ENCODE assay signal across 10 mouse cellular contexts in genomic region chr6:75253357-75254075, GRCm38 (mm10).
DNase-seq lines count a peak whose midpoint lies in the region; ATAC-seq lines count a peak whose summit lies in the region.
"Had no signal": no experiment of that assay in that cellular context is flagged by ENCODE, and none has a peak within 500 bp of the region (broad histone marks: within the 10 kb centered on the region; RNA-seq: fewer than 3 reads in every experiment).

No protein-coding gene starts in this region.

- no peak overlapping the region for H3K9ac ChIP-seq in neural tube, embryonic 13.5 days
- H3K9ac ChIP-seq: embryonic facial prominence, embryonic 12.5 days had no signal

- no peak overlapping the region for H3K4me3 ChIP-seq in neural tube, embryonic 13.5 days
- H3K4me3 ChIP-seq: embryonic facial prominence, embryonic 12.5 days had no signal

- H3K4me2 ChIP-seq in neural tube, embryonic 13.5 days: no peak overlapping the region
- H3K4me2 ChIP-seq: embryonic facial prominence, embryonic 12.5 days had no signal

- DNase-seq in embryo, embryonic 11.5 days (ENCODE audit: low read depth, low spot score): peak; percentile 1
- no peak for DNase-seq in embryo, embryonic 10.5 days (ENCODE audit: low spot score)
- DNase-seq in neural tube, embryonic 10.5 days (ENCODE audit: extremely low spot score, low spot score): no peak
- peak; percentile 37 for DNase-seq in left cerebral cortex, postnatal 4 days
- DNase-seq in heart, adult 18-20 months: no peak

- peak overlapping the region; percentile 59 for H3K27ac ChIP-seq in neural tube, embryonic 13.5 days (replicated peaks)
- H3K27ac ChIP-seq: embryonic facial prominence, embryonic 12.5 days had no signal

- no peaks in the 10 kb centered on the region for H3K36me3 ChIP-seq in neural tube, embryonic 13.5 days
- H3K36me3 ChIP-seq: embryonic facial prominence, embryonic 12.5 days had no signal

- intact Hi-C loops in left cerebral cortex, postnatal 4 days (cut with DNase I): no loop called here

- H3K4me1 ChIP-seq in neural tube, embryonic 13.5 days (replicated peaks): peaks cover 8% of the 10 kb centered on the region; the same call in 1 of the 2 replicates
- H3K4me1 ChIP-seq: embryonic facial prominence, embryonic 12.5 days had no signal

- no peaks in the 10 kb centered on the region for H3K9me3 ChIP-seq in neural tube, embryonic 13.5 days
- H3K9me3 ChIP-seq: embryonic facial prominence, embryonic 12.5 days had no signal

- ATAC-seq in neural tube, embryonic 13.5 days (ENCODE audit: low read depth): peak; percentile 71; the same call in 1 of the 2 replicates
- ATAC-seq in granulocyte monocyte progenitor cell, adult 5-6 weeks (replicated peaks; ENCODE audit: poor library complexity, severe bottlenecking): no peak
- ATAC-seq in inflammation-experienced regulatory T-cells, adult 6 months: no peak

- WGBS in neural tube, embryonic 13.5 days: 25% methylated on average over 4 of the region's 4 CpGs

- H3K27me3 ChIP-seq in neural tube, embryonic 13.5 days: no peaks in the 10 kb centered on the region
- H3K27me3 ChIP-seq: CH12.LX; embryonic facial prominence, embryonic 12.5 days had no signal

Comparison
In these comparisons a context has a peak if more than half of its experiments do, and no peak if none do; other contexts are left out.
1. DNase-seq: peak in embryo, embryonic 11.5 days (single experiment) and left cerebral cortex, postnatal 4 days (single experiment); none in embryo, embryonic 10.5 days (single experiment), neural tube, embryonic 10.5 days (single experiment) and heart, adult 18-20 months (0 of 2).